Mouse (Mus musculus): ENCODE measurements at regions not wholly inside any gene's neighbourhood (a gene's known extent, or its start where the extent isn't known, plus 50 kb on each side); places are given as distances from the start of the nearest gene placed in this dataset.

DNA sequence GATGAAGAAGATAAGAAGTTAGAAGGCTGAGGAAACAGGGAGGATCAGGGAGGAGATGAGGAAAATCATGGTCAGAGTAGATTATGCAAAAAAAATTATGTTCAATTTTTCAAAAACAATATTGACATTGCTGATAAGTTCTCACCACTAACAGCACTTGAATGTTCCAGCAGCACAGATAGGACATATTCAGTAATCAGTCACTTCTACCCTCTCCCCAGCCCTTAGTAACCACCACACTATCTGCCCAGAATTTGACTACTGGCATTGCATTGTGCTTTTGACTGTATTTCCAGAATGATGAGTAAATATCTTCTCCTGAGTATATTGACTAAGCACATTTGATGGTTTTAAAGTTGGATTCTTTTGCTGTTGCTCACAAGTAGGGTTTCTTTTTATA is 140.5 kb downstream of the Cdca7 start:
- Histone ChIP-seq H3K36me3 (no peaks in the 10 kb centered on the region), H3K9me3 (replicated peaks) (no peaks in the 10 kb centered on the region), H3K27me3 (no peaks in the 10 kb centered on the region), H3K27ac (replicated peaks) (no peak overlapping the region), H3K4me2 (replicated peaks) (no peak overlapping the region), H3K9ac (no peak overlapping the region), H3K4me3 (replicated peaks) (no peak overlapping the region), H3K4me1 (peaks cover 23% of the 10 kb centered on the region)
- no peak for ATAC-seq (ENCODE audit: insufficient number of reproducible peaks, low FRiP score, low TSS enrichment, low read depth)

DNA sequence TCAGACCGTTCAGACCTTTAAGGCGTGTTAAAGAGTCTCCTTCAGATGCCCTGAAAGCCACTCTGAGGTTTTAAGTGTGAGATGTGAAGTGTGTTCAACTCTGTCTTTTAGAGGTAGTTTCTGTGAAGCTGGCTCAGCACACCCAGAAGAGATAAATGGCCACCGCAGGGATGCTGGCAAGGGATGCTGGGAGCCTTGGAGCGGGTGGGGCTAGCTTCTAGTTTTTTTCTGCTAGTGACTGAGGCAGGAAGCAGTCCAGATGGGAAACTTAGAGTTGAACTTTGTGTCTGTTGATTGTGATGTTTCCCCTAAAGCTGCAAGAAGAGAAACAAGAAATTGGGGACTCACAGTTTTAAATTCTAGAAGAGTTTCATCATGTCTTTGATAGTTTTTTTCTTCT is 143.5 kb downstream of the Cdca7 start:
- Histone ChIP-seq H3K27me3 (no peaks in the 10 kb centered on the region), H3K27ac (replicated peaks) (peak overlapping the region; percentile 24; the same call in 1 of the 2 replicates), H3K4me3 (replicated peaks) (no peak overlapping the region), H3K4me2 (replicated peaks) (no peak overlapping the region), H3K4me1 (peaks cover 18% of the 10 kb centered on the region), H3K36me3 (no peaks in the 10 kb centered on the region), H3K9me3 (replicated peaks) (no peaks in the 10 kb centered on the region), H3K9ac (no peak overlapping the region)
- no peak for ATAC-seq (ENCODE audit: insufficient number of reproducible peaks, low FRiP score, low TSS enrichment, low read depth)
- 46% methylated on average over 4 of the region's 4 CpGs for WGBS

DNA sequence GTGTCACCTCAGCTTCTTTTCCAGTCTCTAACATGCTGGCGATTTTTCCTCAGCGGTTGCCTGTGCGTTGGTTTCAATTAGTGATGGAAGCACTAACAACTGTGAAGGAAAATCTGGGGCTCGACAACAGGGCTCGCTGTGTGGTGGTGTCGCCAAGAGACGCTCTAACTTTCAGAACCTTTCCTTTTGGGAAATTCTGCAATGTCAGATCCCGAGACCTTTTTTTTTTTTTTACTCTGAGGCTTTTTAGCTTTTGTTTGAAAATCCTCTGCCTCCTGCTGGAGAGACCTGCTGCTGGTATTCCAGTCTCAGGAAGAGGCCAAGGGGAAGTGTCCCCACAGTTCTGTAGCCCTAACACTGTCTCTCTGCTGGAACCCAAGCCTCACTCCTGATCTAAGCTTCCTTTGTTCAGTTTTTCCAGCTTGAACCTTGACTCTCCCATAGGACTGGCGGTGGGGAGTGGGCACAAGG is 144.3 kb downstream of the Cdca7 start:
- H3K27me3 ChIP-seq, result no peaks in the 10 kb centered on the region
- no peak for ATAC-seq (ENCODE audit: insufficient number of reproducible peaks, low FRiP score, low TSS enrichment, low read depth)
- H3K27ac ChIP-seq (replicated peaks), result peak overlapping the region; percentile 41
- H3K4me1 ChIP-seq, result peaks cover 14% of the 10 kb centered on the region
- 2% methylated on average over 9 of the region's 9 CpGs for WGBS
- no peaks in the 10 kb centered on the region for H3K9me3 ChIP-seq (replicated peaks)
- peak overlapping the region; percentile 25 for H3K4me3 ChIP-seq (replicated peaks)
- peak overlapping the region; percentile 42 for H3K4me2 ChIP-seq (replicated peaks)
- H3K36me3 ChIP-seq, result no peaks in the 10 kb centered on the region
- H3K9ac ChIP-seq, result no peak overlapping the region

DNA sequence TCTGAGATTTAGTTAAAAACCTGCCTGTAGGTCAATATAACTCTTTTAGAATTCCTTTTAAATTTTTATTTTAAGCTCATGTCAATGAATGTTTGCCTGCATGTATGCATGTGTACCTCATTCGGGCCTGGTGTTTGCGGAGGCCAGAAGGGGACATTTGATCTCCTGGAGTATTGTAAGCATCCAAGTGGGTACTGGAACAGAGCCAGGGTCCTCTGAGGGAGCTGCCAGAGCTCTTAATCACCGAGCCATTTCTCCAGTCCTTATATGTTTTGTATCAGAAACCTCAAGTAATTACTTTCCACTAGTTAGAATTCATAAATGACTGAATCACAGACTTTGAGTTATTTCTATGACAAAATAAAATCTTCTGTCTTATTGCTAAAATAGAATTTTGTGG is 152.0 kb downstream of the Cdca7 start:
- Histone ChIP-seq H3K4me1 (peaks cover 20% of the 10 kb centered on the region), H3K9ac (no peak overlapping the region), H3K27me3 (no peaks in the 10 kb centered on the region), H3K9me3 (replicated peaks) (no peaks in the 10 kb centered on the region), H3K4me3 (replicated peaks) (no peak overlapping the region), H3K36me3 (no peaks in the 10 kb centered on the region), H3K4me2 (replicated peaks) (no peak overlapping the region), H3K27ac (replicated peaks) (no peak overlapping the region)
- WGBS, result 36% methylated on average over 3 of the region's 3 CpGs
- no peak for ATAC-seq (ENCODE audit: insufficient number of reproducible peaks, low FRiP score, low TSS enrichment, low read depth)

DNA sequence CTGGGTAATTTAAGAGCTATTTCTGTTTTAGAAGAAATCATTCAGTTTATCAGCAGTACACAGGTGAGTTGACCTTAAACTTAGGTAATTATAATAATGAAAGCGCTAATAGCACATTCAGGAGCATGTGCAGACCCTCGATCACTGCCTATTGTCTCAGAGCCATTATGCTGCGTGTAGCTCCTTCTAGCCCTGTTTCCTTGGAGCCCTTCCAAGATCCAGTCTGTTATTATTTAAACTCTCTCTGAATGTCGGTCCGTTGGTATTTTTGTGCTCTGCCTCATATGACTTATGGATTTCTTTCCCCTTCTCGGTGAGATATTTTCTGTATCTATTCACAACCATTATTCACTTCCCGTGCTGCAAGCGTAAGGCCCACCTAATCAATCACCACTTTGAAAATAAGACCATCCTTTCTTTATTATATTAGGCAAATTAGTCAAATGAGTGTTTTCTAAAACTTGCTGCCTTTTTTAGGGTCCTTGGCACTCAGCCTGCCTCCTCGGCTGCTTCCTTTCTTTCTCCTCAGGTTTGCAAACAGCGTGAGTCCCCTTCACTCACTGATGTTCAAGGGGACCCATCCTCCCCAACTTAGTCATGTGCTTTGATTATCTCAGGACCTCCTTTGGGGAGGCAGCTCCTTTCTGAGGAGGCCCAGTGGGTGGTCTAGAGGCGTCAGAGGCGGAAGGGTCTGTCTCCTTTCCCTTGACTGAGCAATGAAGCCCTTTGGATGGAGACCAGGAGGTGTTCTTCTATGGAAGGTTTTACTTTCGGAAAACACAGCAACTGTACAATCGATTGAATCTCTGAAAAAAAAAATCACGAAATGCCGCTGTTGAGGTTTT is 152.9 kb downstream of the Cdca7 start:
- H3K9ac ChIP-seq, result no peak overlapping the region
- peak overlapping the region; percentile 61 for H3K27ac ChIP-seq (replicated peaks)
- no peak overlapping the region for H3K4me3 ChIP-seq (replicated peaks)
- H3K36me3 ChIP-seq, result no peaks in the 10 kb centered on the region
- H3K27me3 ChIP-seq, result no peaks in the 10 kb centered on the region
- 34% methylated on average over 16 of the region's 16 CpGs for WGBS
- no peaks in the 10 kb centered on the region for H3K9me3 ChIP-seq (replicated peaks)
- ATAC-seq (ENCODE audit: insufficient number of reproducible peaks, low FRiP score, low TSS enrichment, low read depth), result no peak
- peak overlapping the region; percentile 30; the same call in 1 of the 2 replicates for H3K4me2 ChIP-seq (replicated peaks)
- peaks cover 20% of the 10 kb centered on the region for H3K4me1 ChIP-seq

DNA sequence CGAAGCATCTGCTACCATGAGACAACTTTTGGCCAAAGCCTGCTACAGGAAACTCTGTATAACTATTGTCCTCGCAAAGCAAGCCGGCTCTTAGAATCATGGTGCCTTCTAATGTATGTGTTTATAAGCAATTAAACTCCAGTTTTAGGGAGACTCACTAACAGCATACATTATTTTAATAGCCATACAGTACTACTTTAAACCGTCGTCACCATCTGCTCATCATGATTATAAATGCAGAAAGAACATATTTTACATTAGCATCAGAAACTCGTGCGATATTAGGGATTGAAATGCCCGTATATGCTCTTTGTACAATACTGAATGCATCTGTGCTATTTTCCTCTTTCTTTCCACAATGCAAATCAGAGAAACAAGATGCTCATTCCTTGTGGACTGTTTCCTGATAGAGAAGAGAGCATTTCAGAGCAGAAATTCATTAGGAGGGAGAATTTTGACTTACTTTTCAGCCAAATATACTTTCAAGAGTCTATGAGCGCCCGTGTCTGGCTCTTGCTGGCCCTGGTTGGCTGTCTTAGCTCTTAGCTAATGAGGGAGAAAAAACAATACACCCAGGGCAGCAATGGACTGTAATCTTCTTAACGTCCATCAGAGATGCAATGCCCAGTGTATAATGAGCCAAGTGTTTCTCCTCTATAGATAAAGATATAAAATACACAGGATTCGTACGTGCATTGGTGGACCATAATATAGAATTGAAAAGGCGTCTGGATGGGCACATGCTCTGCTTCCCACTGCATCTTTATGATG is 153.9 kb downstream of the Cdca7 start:
- no peak for ATAC-seq (ENCODE audit: insufficient number of reproducible peaks, low FRiP score, low TSS enrichment, low read depth)
- H3K9me3 ChIP-seq (replicated peaks), result no peaks in the 10 kb centered on the region
- H3K27ac ChIP-seq (replicated peaks), result no peak overlapping the region
- WGBS, result 71% methylated on average over 14 of the region's 14 CpGs
- no peaks in the 10 kb centered on the region for H3K27me3 ChIP-seq
- H3K4me3 ChIP-seq (replicated peaks), result no peak overlapping the region
- peaks cover 20% of the 10 kb centered on the region for H3K4me1 ChIP-seq
- H3K4me2 ChIP-seq (replicated peaks), result no peak overlapping the region
- H3K36me3 ChIP-seq, result no peaks in the 10 kb centered on the region
- no peak overlapping the region for H3K9ac ChIP-seq

DNA sequence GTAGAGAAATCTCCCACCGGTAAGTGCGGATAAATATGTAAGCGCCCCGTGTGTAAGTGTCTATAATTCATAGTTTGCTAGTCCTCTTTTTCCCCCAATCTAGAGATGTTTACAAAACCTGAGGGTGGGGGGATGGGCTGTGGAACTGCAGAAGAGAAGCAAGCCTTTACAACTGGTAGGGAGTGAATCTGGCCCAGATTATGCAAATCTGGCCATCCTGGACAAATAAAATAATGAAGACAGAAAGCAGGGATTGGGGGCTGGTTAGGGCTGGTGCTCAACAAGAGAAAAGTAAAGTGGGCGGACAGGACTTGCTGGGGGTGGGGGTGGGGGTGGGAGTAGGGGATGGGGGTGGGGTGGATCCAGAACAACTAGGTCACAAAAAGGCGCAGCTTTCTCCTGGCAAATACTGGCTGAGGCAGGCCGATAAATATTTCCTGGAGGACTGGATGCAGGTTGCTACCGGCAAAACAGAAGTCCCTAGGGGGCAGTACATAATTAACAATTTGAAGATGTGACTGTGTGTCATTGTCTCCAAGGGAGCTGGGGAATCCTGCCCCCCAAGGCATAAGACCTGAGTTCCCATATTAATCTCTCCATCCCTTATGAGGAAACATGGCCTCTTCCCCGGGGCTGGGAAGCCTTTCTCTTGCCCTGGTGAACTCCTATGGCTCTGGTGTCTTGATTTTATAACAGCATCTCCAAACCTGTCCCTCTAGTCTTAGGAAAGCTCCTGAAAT is 162.1 kb downstream of the Cdca7 start:
- ATAC-seq (ENCODE audit: insufficient number of reproducible peaks, low FRiP score, low TSS enrichment, low read depth), result no peak
- no peaks in the 10 kb centered on the region for H3K36me3 ChIP-seq
- H3K9me3 ChIP-seq (replicated peaks), result no peaks in the 10 kb centered on the region
- 0 out of 2 replicates have a peak, but pooled peaks cover 8% of the 10 kb centered on the region for H3K4me1 ChIP-seq
- H3K4me2 ChIP-seq (replicated peaks), result no peak overlapping the region
- H3K4me3 ChIP-seq (replicated peaks), result no peak overlapping the region
- H3K27ac ChIP-seq (replicated peaks), result no peak overlapping the region
- WGBS, result 43% methylated on average over 9 of the region's 9 CpGs
- H3K9ac ChIP-seq, result no peak overlapping the region
- H3K27me3 ChIP-seq, result no peaks in the 10 kb centered on the region

DNA sequence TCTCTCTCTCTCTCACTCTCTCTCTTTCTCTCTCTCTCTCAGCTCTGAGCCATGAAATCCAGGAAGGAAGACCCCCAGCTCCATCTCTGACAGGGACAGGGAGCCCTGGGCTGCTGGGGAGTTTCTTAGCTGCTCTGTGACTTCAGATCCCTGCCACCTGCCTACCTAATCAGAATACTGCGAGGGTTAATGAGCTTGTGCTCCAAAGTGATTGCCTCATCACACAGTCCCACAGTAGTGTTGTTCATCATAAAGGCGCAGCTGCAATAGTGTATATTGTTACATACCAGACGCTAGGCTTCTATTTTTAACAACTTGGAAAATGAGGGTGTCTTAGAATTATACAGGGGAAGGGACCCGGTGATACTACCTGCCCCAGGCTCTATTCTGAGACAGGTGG is 163.1 kb downstream of the Cdca7 start:
- Histone ChIP-seq H3K27me3 (no peaks in the 10 kb centered on the region), H3K9ac (no peak overlapping the region), H3K4me1 (0 out of 2 replicates have a peak, but pooled peaks cover 8% of the 10 kb centered on the region), H3K36me3 (no peaks in the 10 kb centered on the region), H3K9me3 (replicated peaks) (no peaks in the 10 kb centered on the region), H3K4me2 (replicated peaks) (no peak overlapping the region), H3K4me3 (replicated peaks) (no peak overlapping the region), H3K27ac (replicated peaks) (no peak overlapping the region)
- no peak for ATAC-seq (ENCODE audit: insufficient number of reproducible peaks, low FRiP score, low TSS enrichment, low read depth)
- WGBS, result 29% methylated on average over 4 of the region's 4 CpGs

DNA sequence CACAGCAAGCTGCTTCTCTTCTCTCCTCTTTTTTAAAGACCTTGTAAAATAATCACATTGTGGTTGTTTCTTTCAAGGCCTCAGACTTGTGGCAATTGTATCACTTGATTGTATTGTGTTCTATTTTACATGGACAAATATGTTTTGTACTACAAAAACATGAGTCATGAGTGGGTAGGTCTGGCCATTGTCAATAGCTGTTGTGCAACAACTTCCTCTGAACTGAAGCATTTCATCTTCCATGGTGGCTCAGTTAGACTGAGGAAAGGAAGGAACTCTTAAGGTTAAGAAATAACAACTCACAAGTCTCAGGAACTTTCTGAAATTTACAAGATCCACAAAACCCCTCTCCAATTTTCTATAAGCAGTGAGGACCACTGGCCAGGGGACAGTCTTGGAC is 165.3 kb downstream of the Cdca7 start:
- 0 out of 2 replicates have a peak, but pooled peaks cover 8% of the 10 kb centered on the region for H3K4me1 ChIP-seq
- no peaks in the 10 kb centered on the region for H3K27me3 ChIP-seq
- no peak overlapping the region for H3K4me2 ChIP-seq (replicated peaks)
- H3K27ac ChIP-seq (replicated peaks), result no peak overlapping the region
- no peak for ATAC-seq (ENCODE audit: insufficient number of reproducible peaks, low FRiP score, low TSS enrichment, low read depth)
- no peak overlapping the region for H3K4me3 ChIP-seq (replicated peaks)
- H3K36me3 ChIP-seq, result no peaks in the 10 kb centered on the region
- no peaks in the 10 kb centered on the region for H3K9me3 ChIP-seq (replicated peaks)
- H3K9ac ChIP-seq, result no peak overlapping the region

DNA sequence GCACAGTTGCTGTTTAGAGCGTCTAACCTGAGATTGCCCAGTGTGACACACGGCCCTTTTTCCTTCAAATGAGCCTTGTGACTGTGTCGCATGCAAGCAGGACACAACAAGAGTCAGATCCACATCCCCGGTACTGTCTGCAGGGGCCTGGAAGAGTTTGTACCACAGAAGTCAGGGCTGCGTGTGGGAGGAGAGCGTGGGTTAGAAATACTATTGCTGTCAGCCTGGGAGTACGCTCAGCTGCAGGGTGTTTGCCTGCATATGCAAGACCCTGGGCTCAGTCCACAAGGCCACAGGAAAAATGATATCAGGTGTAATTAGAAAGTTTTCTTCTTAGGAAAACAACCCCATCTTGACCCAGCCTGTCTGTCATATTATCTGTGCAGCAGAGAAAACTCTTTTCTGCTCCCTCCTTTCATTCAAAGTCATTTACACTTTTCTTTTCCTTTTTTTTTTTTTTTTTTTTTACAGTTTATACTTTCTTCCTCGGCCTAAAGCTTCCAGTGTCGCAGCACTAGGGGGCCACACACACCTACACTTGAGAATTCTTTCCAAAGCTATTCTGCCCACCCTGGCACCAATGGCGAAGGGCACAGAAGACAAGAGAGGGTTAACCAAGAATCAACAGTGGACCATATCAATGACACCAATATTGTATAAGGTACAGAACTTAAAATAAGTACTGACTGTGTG is 168.3 kb downstream of the Cdca7 start:
- no peaks in the 10 kb centered on the region for H3K9me3 ChIP-seq (replicated peaks)
- H3K9ac ChIP-seq, result no peak overlapping the region
- H3K4me3 ChIP-seq (replicated peaks), result no peak overlapping the region
- no peak overlapping the region for H3K27ac ChIP-seq (replicated peaks)
- no peak for ATAC-seq (ENCODE audit: insufficient number of reproducible peaks, low FRiP score, low TSS enrichment, low read depth)
- peaks cover 15% of the 10 kb centered on the region; the same call in 1 of the 2 replicates for H3K4me1 ChIP-seq
- no peaks in the 10 kb centered on the region for H3K27me3 ChIP-seq
- H3K36me3 ChIP-seq, result no peaks in the 10 kb centered on the region
- WGBS, result 77% methylated on average over 10 of the region's 10 CpGs
- no peak overlapping the region for H3K4me2 ChIP-seq (replicated peaks)
